Comparison of ENCODE assay signal across 8 mouse cellular contexts in the genomic region with DNA sequence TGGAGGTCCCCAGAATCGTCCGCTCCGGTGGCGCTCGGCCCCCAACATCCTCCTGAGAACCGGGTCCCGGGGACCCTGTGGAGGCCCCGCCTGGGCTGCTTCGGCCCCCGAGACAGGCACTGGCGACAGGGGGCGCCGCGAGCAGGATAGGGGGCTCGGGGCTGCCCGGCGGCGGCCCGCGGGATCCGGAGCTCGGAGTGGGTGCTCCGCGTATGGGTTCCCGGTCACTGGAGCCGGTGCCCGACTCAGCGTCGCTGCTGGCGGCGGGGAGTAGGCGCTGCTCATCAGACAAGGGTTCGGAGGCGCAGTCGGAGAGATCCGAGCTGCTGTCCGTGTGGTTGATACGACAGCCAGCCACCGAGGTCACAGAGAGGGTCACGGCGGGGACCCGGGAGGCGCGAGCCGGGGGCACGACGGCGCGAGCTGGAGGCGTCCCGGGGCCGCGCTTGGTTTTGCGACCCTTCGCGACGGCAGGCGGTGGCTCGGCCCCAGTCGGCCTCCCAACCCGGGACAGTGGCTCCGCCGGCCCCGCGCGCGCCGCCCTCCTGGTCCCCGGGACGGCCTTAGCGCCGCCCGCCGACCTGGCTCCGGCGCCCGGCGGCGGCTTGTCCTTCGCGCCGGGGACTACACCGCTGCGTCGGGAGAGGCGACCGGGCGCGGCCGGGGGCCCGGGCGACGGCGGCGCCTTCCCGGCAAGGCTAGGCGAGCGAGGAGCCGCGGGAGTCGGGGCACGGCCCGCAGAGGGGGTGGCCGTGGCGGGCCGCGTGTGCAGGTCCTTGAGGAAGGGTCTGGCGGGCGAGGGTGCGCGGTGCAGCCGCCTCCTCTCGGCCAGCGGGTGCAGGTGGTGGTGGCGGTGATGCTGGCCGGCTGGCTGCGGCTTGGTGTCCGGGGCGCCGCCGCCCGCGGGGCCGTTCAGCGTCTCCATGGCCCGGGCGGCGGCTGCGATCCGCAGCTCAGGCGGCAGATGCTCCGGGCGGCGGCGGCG. TPM values are rescaled to one million over a fixed set of nuclear protein-coding genes. Genes with fewer than 3 reads are reported as not detected.
DNase-seq lines count a peak whose midpoint lies in the region; ATAC-seq and TF ChIP-seq lines count a peak whose summit lies in the region.

No protein-coding gene starts in this region.

- TF ChIP-seq CTCF in midbrain, postnatal 0 days (IDR thresholded peaks at IDR 0.05): peak; percentile 53

- H3K27me3 ChIP-seq in hindbrain, embryonic 16.5 days (replicated peaks; ENCODE audit: control insufficient read depth, insufficient read depth, low read length): no peaks in the 10 kb centered on the region
- H3K27me3 ChIP-seq in limb, embryonic 14.5 days (ENCODE audit: control insufficient read depth, insufficient read depth, low read length): peaks cover 7% of the 10 kb centered on the region; the same call in 1 of the 2 replicates
- no peaks in the 10 kb centered on the region for H3K27me3 ChIP-seq in midbrain, postnatal 0 days (ENCODE audit: insufficient read depth, low read length)

- no peak for DNase-seq in frontal cortex, postnatal 36 days (ENCODE audit: low spot score in 2 of 2)
- DNase-seq in cerebellum, adult 8-10 months: peak; percentile 60
- DNase-seq in gastrocnemius, adult 8-10 months (ENCODE audit: low spot score in 2 of 2): peak; percentile 12 to 17
- DNase-seq in limb, embryonic 14.5 days (ENCODE audit: low spot score): no peak
- DNase-seq in midbrain, postnatal 0 days (ENCODE audit: low spot score): peak; percentile 37
- DNase-seq in thymus, postnatal 36 days: peak; percentile 49 to 53

- no peaks in the 10 kb centered on the region for H3K9me3 ChIP-seq in hindbrain, embryonic 16.5 days (ENCODE audit: control insufficient read depth, low read length)
- H3K9me3 ChIP-seq in limb, embryonic 14.5 days (ENCODE audit: control insufficient read depth, low read length): no peaks in the 10 kb centered on the region
- no peaks in the 10 kb centered on the region for H3K9me3 ChIP-seq in midbrain, postnatal 0 days (ENCODE audit: low read length)

- no peaks in the 10 kb centered on the region for H3K36me3 ChIP-seq in hindbrain, embryonic 16.5 days (ENCODE audit: control insufficient read depth, insufficient read depth, low read length)
- no peaks in the 10 kb centered on the region for H3K36me3 ChIP-seq in limb, embryonic 14.5 days (ENCODE audit: control insufficient read depth, insufficient read depth, low read length)
- no peaks in the 10 kb centered on the region for H3K36me3 ChIP-seq in midbrain, postnatal 0 days (ENCODE audit: insufficient read depth, low read length)

- H3K4me3 ChIP-seq in hindbrain, embryonic 16.5 days (ENCODE audit: low read length): peak overlapping the region; percentile 52
- peak overlapping the region; percentile 75 for H3K4me3 ChIP-seq in limb, embryonic 14.5 days (replicated peaks; ENCODE audit: low read length)
- peak overlapping the region; percentile 78 for H3K4me3 ChIP-seq in midbrain, postnatal 0 days (ENCODE audit: low read depth, low read length)

- no peak for TF ChIP-seq POLR2A in limb, embryonic 14.5 days (IDR thresholded peaks at IDR 0.05; ENCODE audit: borderline replicate concordance, extremely low read depth, insufficient read depth, insufficient read length)

- 0 out of 2 replicates have a peak, but pooled peaks have one; percentile 2 for ATAC-seq in frontal cortex, adult (ENCODE audit: low TSS enrichment)
- ATAC-seq in hindbrain, embryonic 16.5 days: peak; percentile 0
- peak; percentile 20 for ATAC-seq in limb, embryonic 14.5 days (ENCODE audit: low FRiP score, low read depth)
- peak; percentile 50 for ATAC-seq in midbrain, postnatal 0 days (ENCODE audit: low FRiP score)

- H3K4me1 ChIP-seq in hindbrain, embryonic 16.5 days (ENCODE audit: control insufficient read depth, insufficient read depth, low read depth, low read length): peaks cover 41% of the 10 kb centered on the region
- peaks cover 15% of the 10 kb centered on the region; the same call in 1 of the 2 replicates for H3K4me1 ChIP-seq in limb, embryonic 14.5 days (ENCODE audit: control insufficient read depth, insufficient read depth, low read length)
- peaks cover 25% of the 10 kb centered on the region; the same call in 1 of the 2 replicates for H3K4me1 ChIP-seq in midbrain, postnatal 0 days (ENCODE audit: insufficient read depth, low read length)

- H3K4me2 ChIP-seq in hindbrain, embryonic 16.5 days (ENCODE audit: low read length): peak overlapping the region; percentile 92
- peak overlapping the region; percentile 97 for H3K4me2 ChIP-seq in limb, embryonic 14.5 days (replicated peaks; ENCODE audit: low read depth, low read length, severe bottlenecking)
- H3K4me2 ChIP-seq in midbrain, postnatal 0 days (ENCODE audit: low read depth, low read length, poor library complexity, severe bottlenecking): peak overlapping the region; percentile 89

- peak overlapping the region; percentile 92 for H3K27ac ChIP-seq in hindbrain, embryonic 16.5 days (ENCODE audit: low read depth, low read length)
- H3K27ac ChIP-seq in limb, embryonic 14.5 days (replicated peaks; ENCODE audit: low read depth, low read length): peak overlapping the region; percentile 67; the same call in 1 of the 2 replicates
- peak overlapping the region; percentile 78 for H3K27ac ChIP-seq in midbrain, postnatal 0 days (ENCODE audit: low read depth, low read length)

- H3K9ac ChIP-seq in hindbrain, embryonic 16.5 days (ENCODE audit: low read depth, low read length): peak overlapping the region; percentile 73
- peak overlapping the region; percentile 73 for H3K9ac ChIP-seq in limb, embryonic 14.5 days (ENCODE audit: low read depth, low read length, severe bottlenecking)
- peak overlapping the region; percentile 82 for H3K9ac ChIP-seq in midbrain, postnatal 0 days (replicated peaks; ENCODE audit: low read length, poor library complexity, severe bottlenecking)

- WGBS in hindbrain, embryonic 16.5 days: under 1% methylated on average over 99 of the region's 136 CpGs
- 1% methylated on average over 52 of the region's 136 CpGs for WGBS in limb, embryonic 14.5 days
- under 1% methylated on average over 79 of the region's 136 CpGs for WGBS in midbrain, postnatal 0 days

RNA-seq across cellular contexts. Expression of a gene that starts 0.8 kb away (rescaled TPM):
- total RNA-seq in gastrocnemius, adult 8-10 months (2022): 10 to 100 TPM in 1 of 4 experiments, 1 to 10 TPM in 3; 4.8 to 10.0 (median 5.6) TPM
- 28.0 and 33.2 TPM in 2 replicates for polyA plus RNA-seq in hindbrain, embryonic 16.5 days (2015; fragmentation: Nextera tagmentation; extraction: Ambion mirVana)
- 6.7 and 7.8 TPM in 2 replicates for polyA plus RNA-seq in limb, embryonic 14.5 days (2012; rRNA removed)
- 4.7 and 5.3 TPM in 2 replicates for polyA plus RNA-seq in limb, embryonic 14.5 days (2014; fragmentation: Nextera tagmentation; extraction: Ambion mirVana)
- 15.7 and 25.2 TPM in 2 replicates for total RNA-seq in midbrain, postnatal 0 days (2014; rRNA removed)
- polyA plus RNA-seq in midbrain, postnatal 0 days (2015; fragmentation: Nextera tagmentation; extraction: Ambion mirVana): 9.5 and 10.8 TPM in 2 replicates

Comparison
In these comparisons a context has a peak if more than half of its experiments do, and no peak if none do; other contexts are left out.
1. ATAC-seq: peak in every context shown above with its lines; median percentile 50 in midbrain, postnatal 0 days; 20 in limb, embryonic 14.5 days; 2 in frontal cortex, adult; 0 in hindbrain, embryonic 16.5 days.
2. DNase-seq: peak in cerebellum, adult 8-10 months (single experiment), gastrocnemius, adult 8-10 months (2 of 2), midbrain, postnatal 0 days (single experiment) and thymus, postnatal 36 days (2 of 2); none in frontal cortex, postnatal 36 days (0 of 2) and limb, embryonic 14.5 days (single experiment).
3. Peak in every context shown above with its lines, with median percentiles within 50 percentile points of each other: H3K27ac ChIP-seq, H3K4me2 ChIP-seq, H3K4me3 ChIP-seq and H3K9ac ChIP-seq.